Mouse (Mus musculus): Measurements from ENCODE around the gene Vsig2. TPM values are rescaled to one million over a fixed set of nuclear protein-coding genes. Genes with fewer than 3 reads are reported as not detected.
A peak's percentile ranks its signal among the peaks of the same experiment; 100 is the strongest.

Vsig2 gene
- polyA plus RNA-seq, 1 experiment from 2014 or later, result 0.74 TPM

GRCm38 (mm10) chr9:37545166-37545610 lies 6.1 kb downstream of the Vsig2 start:
- peak overlapping the region; percentile 38 to 45 for H3K4me3 ChIP-seq (ENCODE audit: control insufficient read depth in 1 of 2, insufficient read depth in 1 of 2, low read depth in 1 of 2, low read length in 2 of 2)
- H3K36me3 ChIP-seq (ENCODE audit: control insufficient read depth, insufficient read depth, low read length), result peaks cover 3% of the 10 kb centered on the region; the same call in 1 of the 2 replicates
- ATAC-seq (ENCODE audit: insufficient number of reproducible peaks, insufficient read depth, low FRiP score, low read depth), result no peak; the same call in 1 of the 2 replicates
- peaks cover 25% of the 10 kb centered on the region for H3K27me3 ChIP-seq (ENCODE audit: control insufficient read depth, insufficient read depth, low read length)
- H3K4me1 ChIP-seq (ENCODE audit: control insufficient read depth in 2 of 2, insufficient read depth in 2 of 2, low read length in 2 of 2), result peaks cover 4 to 7% of the 10 kb centered on the region in 2 experiments; a peak in 3 of 4 replicates
- no peaks in the 10 kb centered on the region for H3K9me3 ChIP-seq (ENCODE audit: control insufficient read depth, low read length)
- no peak overlapping the region for H3K27ac ChIP-seq (replicated peaks in 1 of 2; ENCODE audit: control insufficient read depth in 1 of 2, insufficient read depth in 1 of 2, low read depth in 2 of 2, low read length in 2 of 2)
- 15% methylated on average over 16 of the region's 17 CpGs for WGBS
- H3K9ac ChIP-seq (ENCODE audit: low read length), result peak overlapping the region; percentile 6; the same call in 1 of the 2 replicates
- H3K4me2 ChIP-seq (ENCODE audit: low read length), result peak overlapping the region; percentile 93

GRCm38 (mm10) chr9:37545847-37546452 lies 6.9 kb downstream of the Vsig2 start:
- no peaks in the 10 kb centered on the region for H3K36me3 ChIP-seq (ENCODE audit: control insufficient read depth, insufficient read depth, low read length)
- H3K4me3 ChIP-seq (ENCODE audit: control insufficient read depth in 1 of 2, insufficient read depth in 1 of 2, low read depth in 1 of 2, low read length in 2 of 2), result no peak overlapping the region
- no peak overlapping the region for H3K27ac ChIP-seq (replicated peaks in 1 of 2; ENCODE audit: control insufficient read depth in 1 of 2, insufficient read depth in 1 of 2, low read depth in 2 of 2, low read length in 2 of 2)
- H3K4me1 ChIP-seq (ENCODE audit: control insufficient read depth in 2 of 2, insufficient read depth in 2 of 2, low read length in 2 of 2), result peaks cover 4 to 7% of the 10 kb centered on the region in 2 experiments; a peak in 3 of 4 replicates
- no peak for ATAC-seq (ENCODE audit: insufficient number of reproducible peaks, insufficient read depth, low FRiP score, low read depth)
- H3K9me3 ChIP-seq (ENCODE audit: control insufficient read depth, low read length), result no peaks in the 10 kb centered on the region
- WGBS, result 14% methylated on average over 27 of the region's 27 CpGs
- H3K4me2 ChIP-seq (ENCODE audit: low read length), result peak overlapping the region; percentile 93
- H3K9ac ChIP-seq (ENCODE audit: low read length), result no peak overlapping the region
- peaks cover 33% of the 10 kb centered on the region for H3K27me3 ChIP-seq (ENCODE audit: control insufficient read depth, insufficient read depth, low read length)

- no peak for ATAC-seq (ENCODE audit: insufficient number of reproducible peaks, insufficient read depth, low FRiP score, low read depth)
- 72% methylated on average over 1 of the region's 1 CpGs for WGBS
- Histone ChIP-seq H3K36me3 (ENCODE audit: control insufficient read depth, insufficient read depth, low read length) (no peaks in the 10 kb centered on the region), H3K4me3 (ENCODE audit: control insufficient read depth in 1 of 2, insufficient read depth in 1 of 2, low read depth in 1 of 2, low read length in 2 of 2) (no peak overlapping the region), H3K4me2 (ENCODE audit: low read length) (no peak overlapping the region), H3K4me1 (ENCODE audit: control insufficient read depth in 2 of 2, insufficient read depth in 2 of 2, low read length in 2 of 2) (peaks cover 5 to 12% of the 10 kb centered on the region in 2 experiments; a peak in 3 of 4 replicates), H3K9ac (ENCODE audit: low read length) (no peak overlapping the region), H3K27ac (replicated peaks in 1 of 2; ENCODE audit: control insufficient read depth in 1 of 2, insufficient read depth in 1 of 2, low read depth in 2 of 2, low read length in 2 of 2) (no peak overlapping the region), H3K27me3 (ENCODE audit: control insufficient read depth, insufficient read depth, low read length) (peaks cover 42% of the 10 kb centered on the region), H3K9me3 (ENCODE audit: control insufficient read depth, low read length) (no peaks in the 10 kb centered on the region)
Measured at GRCm38 (mm10) chr9:37546889-37547288, 7.8 kb downstream of the Vsig2 start.

- H3K4me3 ChIP-seq (ENCODE audit: control insufficient read depth in 1 of 2, insufficient read depth in 1 of 2, low read depth in 1 of 2, low read length in 2 of 2), result no peak overlapping the region
- H3K9me3 ChIP-seq (ENCODE audit: control insufficient read depth, low read length), result no peaks in the 10 kb centered on the region
- H3K27me3 ChIP-seq (ENCODE audit: control insufficient read depth, insufficient read depth, low read length), result peaks cover 66% of the 10 kb centered on the region
- WGBS, result 70% methylated on average over 1 of the region's 1 CpGs
- no peak overlapping the region for H3K4me2 ChIP-seq (ENCODE audit: low read length)
- H3K9ac ChIP-seq (ENCODE audit: low read length), result no peak overlapping the region
- H3K4me1 ChIP-seq (ENCODE audit: control insufficient read depth in 2 of 2, insufficient read depth in 2 of 2, low read length in 2 of 2), result peaks cover 10 to 22% of the 10 kb centered on the region in 2 experiments; a peak in 3 of 4 replicates
- no peaks in the 10 kb centered on the region for H3K36me3 ChIP-seq (ENCODE audit: control insufficient read depth, insufficient read depth, low read length)
- no peak for ATAC-seq (ENCODE audit: insufficient number of reproducible peaks, insufficient read depth, low FRiP score, low read depth)
- H3K27ac ChIP-seq (replicated peaks in 1 of 2; ENCODE audit: control insufficient read depth in 1 of 2, insufficient read depth in 1 of 2, low read depth in 2 of 2, low read length in 2 of 2), result no peak overlapping the region
Measured at GRCm38 (mm10) chr9:37550435-37550834, 11.4 kb downstream of the Vsig2 start.

GRCm38 (mm10) chr9:37551751-37552531 lies 12.9 kb downstream of the Vsig2 start:
- H3K4me1 ChIP-seq (ENCODE audit: control insufficient read depth in 2 of 2, insufficient read depth in 2 of 2, low read length in 2 of 2), result peaks cover 10 to 18% of the 10 kb centered on the region in 2 experiments; a peak in 3 of 4 replicates
- peaks cover 54% of the 10 kb centered on the region for H3K27me3 ChIP-seq (ENCODE audit: control insufficient read depth, insufficient read depth, low read length)
- H3K4me3 ChIP-seq (ENCODE audit: control insufficient read depth in 1 of 2, insufficient read depth in 1 of 2, low read depth in 1 of 2, low read length in 2 of 2), result peak overlapping the region; percentile 43 to 52
- no peaks in the 10 kb centered on the region for H3K36me3 ChIP-seq (ENCODE audit: control insufficient read depth, insufficient read depth, low read length)
- H3K27ac ChIP-seq (replicated peaks in 1 of 2; ENCODE audit: control insufficient read depth in 1 of 2, insufficient read depth in 1 of 2, low read depth in 2 of 2, low read length in 2 of 2), result no peak overlapping the region
- 3% methylated on average over 23 of the region's 23 CpGs for WGBS
- no peaks in the 10 kb centered on the region for H3K9me3 ChIP-seq (ENCODE audit: control insufficient read depth, low read length)
- H3K4me2 ChIP-seq (ENCODE audit: low read length), result peak overlapping the region; percentile 88
- ATAC-seq (ENCODE audit: insufficient number of reproducible peaks, insufficient read depth, low FRiP score, low read depth), result no peak
- peak overlapping the region; percentile 56 for H3K9ac ChIP-seq (ENCODE audit: low read length)

- Histone ChIP-seq H3K36me3 (ENCODE audit: control insufficient read depth, insufficient read depth, low read length) (no peaks in the 10 kb centered on the region), H3K4me2 (ENCODE audit: low read length) (peak within 1 kb of the TSS; percentile 88), H3K9me3 (ENCODE audit: control insufficient read depth, low read length) (no peaks in the 10 kb centered on the region), H3K27ac (replicated peaks in 1 of 2; ENCODE audit: control insufficient read depth in 1 of 2, insufficient read depth in 1 of 2, low read depth in 2 of 2, low read length in 2 of 2) (no peak within 1 kb of the TSS), H3K4me1 (ENCODE audit: control insufficient read depth in 2 of 2, insufficient read depth in 2 of 2, low read length in 2 of 2) (peaks cover 10 to 18% of the 10 kb centered on the region in 2 experiments; a peak in 3 of 4 replicates), H3K4me3 (ENCODE audit: control insufficient read depth in 1 of 2, insufficient read depth in 1 of 2, low read depth in 1 of 2, low read length in 2 of 2) (peak within 1 kb of the TSS; percentile 43 to 52), H3K27me3 (ENCODE audit: control insufficient read depth, insufficient read depth, low read length) (peaks cover 54% of the 10 kb centered on the region), H3K9ac (ENCODE audit: low read length) (peak within 1 kb of the TSS; percentile 56)
- ATAC-seq (ENCODE audit: insufficient number of reproducible peaks, insufficient read depth, low FRiP score, low read depth), result peak; percentile 83
- WGBS, result 4% methylated on average over 30 of the region's 31 CpGs
Measured at GRCm38 (mm10) chr9:37552536-37553293, 13.7 kb downstream of the Vsig2 start, which contains the start of gene Nrgn. Gene Nrgn (minus strand): TSS chr9:37552904.

GRCm38 (mm10) chr9:37554279-37554678 lies 15.2 kb downstream of the Vsig2 start:
- Histone ChIP-seq H3K4me3 (ENCODE audit: control insufficient read depth in 1 of 2, insufficient read depth in 1 of 2, low read depth in 1 of 2, low read length in 2 of 2) (no peak overlapping the region), H3K27ac (replicated peaks in 1 of 2; ENCODE audit: control insufficient read depth in 1 of 2, insufficient read depth in 1 of 2, low read depth in 2 of 2, low read length in 2 of 2) (no peak overlapping the region), H3K36me3 (ENCODE audit: control insufficient read depth, insufficient read depth, low read length) (no peaks in the 10 kb centered on the region), H3K9ac (ENCODE audit: low read length) (no peak overlapping the region), H3K9me3 (ENCODE audit: control insufficient read depth, low read length) (no peaks in the 10 kb centered on the region), H3K27me3 (ENCODE audit: control insufficient read depth, insufficient read depth, low read length) (peaks cover 47% of the 10 kb centered on the region), H3K4me1 (ENCODE audit: control insufficient read depth in 2 of 2, insufficient read depth in 2 of 2, low read length in 2 of 2) (peaks cover 10 to 18% of the 10 kb centered on the region in 2 experiments; a peak in 3 of 4 replicates), H3K4me2 (ENCODE audit: low read length) (no peak overlapping the region)
- 76% methylated on average over 1 of the region's 1 CpGs for WGBS
- ATAC-seq (ENCODE audit: insufficient number of reproducible peaks, insufficient read depth, low FRiP score, low read depth), result no peak
